Comparison of ENCODE assay signal across 23 mouse cellular contexts in genomic region chr5:69233560-69233959, GRCm38 (mm10).
DNase-seq lines count a peak whose midpoint lies in the region; ATAC-seq and TF ChIP-seq lines count a peak whose summit lies in the region.
"Had no signal": no experiment of that assay in that cellular context is flagged by ENCODE, and none has a peak within 500 bp of the region (broad histone marks: within the 10 kb centered on the region; RNA-seq: fewer than 3 reads in every experiment).

No protein-coding gene starts in this region.

- intact Hi-C loops in left cerebral cortex, adult 2 months (cut with DNase I) = loop anchor here (5.0 kb wide), 1 partner anchor 109 kb away; the partner anchor contains the start of gene Kctd8

- H3K4me1 ChIP-seq in forebrain, embryonic 14.5 days (ENCODE audit: control insufficient read depth, insufficient read depth, low read length) = no peaks in the 10 kb centered on the region
- no peaks in the 10 kb centered on the region for H3K4me1 ChIP-seq in forebrain, embryonic 10.5 days
- H3K4me1 ChIP-seq in forebrain, embryonic 16.5 days (replicated peaks; ENCODE audit: control insufficient read depth, insufficient read depth, low read length) = no peaks in the 10 kb centered on the region
- H3K4me1 ChIP-seq: heart, embryonic 10.5 days; heart, embryonic 15.5 days; hindbrain, embryonic 13.5 days; limb, embryonic 12.5 days; lung, embryonic 15.5 days; midbrain, embryonic 15.5 days had no signal

- no peak overlapping the region for H3K4me2 ChIP-seq in forebrain, embryonic 14.5 days (ENCODE audit: low read length)
- no peak overlapping the region for H3K4me2 ChIP-seq in forebrain, embryonic 16.5 days (ENCODE audit: low read length)
- H3K4me2 ChIP-seq: heart, embryonic 15.5 days; hindbrain, embryonic 13.5 days; limb, embryonic 12.5 days; lung, embryonic 15.5 days; midbrain, embryonic 15.5 days had no signal

- peak; percentile 57; the same call in 1 of the 2 replicates for ATAC-seq in forebrain, embryonic 14.5 days
- ATAC-seq in forebrain, embryonic 16.5 days = peak; percentile 64
- ATAC-seq: intestine, postnatal 0 days; midbrain, embryonic 15.5 days had no signal

- H3K9me3 ChIP-seq in forebrain, embryonic 14.5 days (replicated peaks; ENCODE audit: control insufficient read depth, low read length) = no peaks in the 10 kb centered on the region
- H3K9me3 ChIP-seq in forebrain, embryonic 10.5 days = no peaks in the 10 kb centered on the region
- no peaks in the 10 kb centered on the region for H3K9me3 ChIP-seq in forebrain, embryonic 16.5 days (ENCODE audit: control insufficient read depth, low read length)
- H3K9me3 ChIP-seq: heart, embryonic 10.5 days; heart, embryonic 15.5 days; hindbrain, embryonic 13.5 days; limb, embryonic 12.5 days; lung, embryonic 15.5 days; midbrain, embryonic 10.5 days; midbrain, embryonic 15.5 days had no signal

- WGBS in forebrain, embryonic 14.5 days = 37% methylated on average over 4 of the region's 4 CpGs
- 65% methylated on average over 4 of the region's 4 CpGs for WGBS in forebrain, embryonic 10.5 days
- WGBS in forebrain, embryonic 16.5 days = 35% methylated on average over 4 of the region's 4 CpGs

- H3K27me3 ChIP-seq in forebrain, embryonic 14.5 days (replicated peaks; ENCODE audit: control insufficient read depth, insufficient read depth, low read length) = no peaks in the 10 kb centered on the region
- no peaks in the 10 kb centered on the region for H3K27me3 ChIP-seq in forebrain, embryonic 10.5 days (ENCODE audit: poor library complexity, severe bottlenecking)
- no peaks in the 10 kb centered on the region for H3K27me3 ChIP-seq in forebrain, embryonic 16.5 days (replicated peaks; ENCODE audit: control insufficient read depth, insufficient read depth, low read length)
- H3K27me3 ChIP-seq: heart, embryonic 15.5 days; hindbrain, embryonic 13.5 days; limb, embryonic 12.5 days; lung, embryonic 15.5 days; midbrain, embryonic 15.5 days had no signal

- H3K4me3 ChIP-seq in forebrain, embryonic 14.5 days (ENCODE audit: low read depth, low read length) = no peak overlapping the region
- no peak overlapping the region for H3K4me3 ChIP-seq in forebrain, embryonic 10.5 days
- H3K4me3 ChIP-seq in left cerebral cortex, adult 2 months = no peak overlapping the region
- no peak overlapping the region for H3K4me3 ChIP-seq in forebrain, embryonic 16.5 days (replicated peaks; ENCODE audit: low read length)
- H3K4me3 ChIP-seq: heart, embryonic 10.5 days; heart, embryonic 15.5 days; hindbrain, embryonic 13.5 days; limb, embryonic 12.5 days; lung, embryonic 15.5 days; midbrain, embryonic 10.5 days; midbrain, embryonic 15.5 days had no signal

- H3K36me3 ChIP-seq in forebrain, embryonic 14.5 days (ENCODE audit: control insufficient read depth, insufficient read depth, low read length) = no peaks in the 10 kb centered on the region
- H3K36me3 ChIP-seq in forebrain, embryonic 10.5 days (replicated peaks) = no peaks in the 10 kb centered on the region
- H3K36me3 ChIP-seq in forebrain, embryonic 16.5 days (ENCODE audit: control insufficient read depth, insufficient read depth) = no peaks in the 10 kb centered on the region
- H3K36me3 ChIP-seq: heart, embryonic 10.5 days; heart, embryonic 15.5 days; hindbrain, embryonic 13.5 days; limb, embryonic 12.5 days; lung, embryonic 15.5 days; midbrain, embryonic 10.5 days; midbrain, embryonic 15.5 days had no signal

- TF ChIP-seq CTCF in left cerebral cortex, adult 2 months (IDR thresholded peaks at IDR 0.05) = no peak

- peak; percentile 59 for DNase-seq in forebrain, embryonic 14.5 days (ENCODE audit: low spot score)
- no peak for DNase-seq in forebrain, embryonic 10.5 days (ENCODE audit: extremely low spot score, low spot score)
- no peak for DNase-seq in left cerebral cortex, adult 2 months (ENCODE audit: extremely low spot score in 1 of 2, low spot score in 2 of 2)
- no peak for DNase-seq in left cerebral cortex, adult 18-20 months (ENCODE audit: low spot score in 2 of 2)
- DNase-seq in spleen, postnatal 36 days (ENCODE audit: low spot score in 2 of 2) = no peak
- DNase-seq: adrenal gland, postnatal 25 days; B cell, adult 2 months; cerebellum, adult 11-12 months; gastrocnemius, postnatal 25 days; heart, adult 11 months; heart, postnatal 36 days; kidney, adult 9 months; kidney, postnatal 10 days; layer of hippocampus, adult 9-11 months had no signal

- no peak overlapping the region for H3K9ac ChIP-seq in forebrain, embryonic 14.5 days (ENCODE audit: low read length)
- no peak overlapping the region for H3K9ac ChIP-seq in forebrain, embryonic 16.5 days (replicated peaks; ENCODE audit: low read depth, low read length)
- H3K9ac ChIP-seq: heart, embryonic 15.5 days; hindbrain, embryonic 13.5 days; limb, embryonic 12.5 days; lung, embryonic 15.5 days; midbrain, embryonic 15.5 days had no signal

- H3K27ac ChIP-seq in forebrain, embryonic 14.5 days (ENCODE audit: low read depth, low read length) = no peak overlapping the region
- H3K27ac ChIP-seq in forebrain, embryonic 10.5 days = no peak overlapping the region
- peak overlapping the region; percentile 37; the same call in 1 of the 2 replicates for H3K27ac ChIP-seq in left cerebral cortex, adult 2 months
- H3K27ac ChIP-seq in forebrain, embryonic 16.5 days (ENCODE audit: low read length) = no peak overlapping the region
- H3K27ac ChIP-seq: heart, embryonic 10.5 days; heart, embryonic 15.5 days; hindbrain, embryonic 13.5 days; limb, embryonic 12.5 days; lung, embryonic 15.5 days; midbrain, embryonic 10.5 days; midbrain, embryonic 15.5 days had no signal
